Mouse (Mus musculus) retina, postnatal 7 days (tissue): ENCODE results near the gene Mfsd5.

Experiments
- DNase-seq: peaks from one replicate; pipeline ENCODE4 v3.0.0-alpha.2; 2012; ENCODE audit warnings: low read depth, low spot score

The Mfsd5 gene

GRCm38 (mm10) chr15:102248131-102248811, 31.0 kb upstream of the Mfsd5 start:
- DNase-seq = no peak

DNA sequence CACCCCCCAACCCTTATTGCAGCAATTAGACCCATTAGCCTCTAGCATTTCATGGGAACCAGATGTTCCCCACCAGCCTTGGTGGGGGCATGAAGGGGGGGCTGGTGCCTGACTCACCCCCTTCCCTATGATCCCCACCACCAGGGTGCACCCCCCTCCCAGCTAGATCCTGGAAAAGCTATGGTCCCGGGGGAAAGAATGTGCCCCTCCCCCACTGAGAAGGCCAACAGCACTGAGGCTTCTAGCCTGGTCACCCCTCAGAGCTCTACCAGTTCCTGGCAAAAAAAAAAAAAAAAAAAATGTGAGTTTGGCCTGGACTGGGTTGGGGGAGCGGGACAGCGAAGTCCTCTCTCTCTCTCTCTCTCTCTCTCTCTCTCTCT, 30.5 kb upstream of the Mfsd5 start:
- DNase-seq = no peak

DNA sequence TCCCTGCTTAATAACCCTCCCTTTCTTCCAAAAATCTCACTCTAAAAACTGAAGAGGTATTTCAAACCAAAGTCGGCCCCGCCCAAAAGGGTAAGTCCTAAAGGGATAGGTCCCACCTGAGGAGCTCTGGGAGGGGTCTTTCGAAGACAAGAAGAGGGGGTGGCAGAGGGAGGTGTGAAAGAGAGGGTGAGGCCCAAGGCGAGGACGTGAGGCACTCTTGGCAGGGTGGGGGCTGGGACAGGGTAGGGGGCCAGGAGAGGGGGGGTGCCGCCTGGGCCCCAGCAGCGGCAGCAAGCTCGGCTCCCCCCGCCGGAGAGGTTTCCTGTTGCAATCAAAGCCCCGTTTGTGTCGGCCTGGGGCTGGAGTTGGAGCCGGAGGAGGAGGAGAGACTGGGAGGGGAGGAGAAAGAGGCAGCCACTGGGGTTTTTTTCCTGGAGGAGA, 30.0 kb upstream of the Mfsd5 start:
- no peak for DNase-seq

- no peak for DNase-seq
Observed at GRCm38 (mm10) chr15:102249967-102250366, 29.3 kb upstream of the Mfsd5 start.

DNA sequence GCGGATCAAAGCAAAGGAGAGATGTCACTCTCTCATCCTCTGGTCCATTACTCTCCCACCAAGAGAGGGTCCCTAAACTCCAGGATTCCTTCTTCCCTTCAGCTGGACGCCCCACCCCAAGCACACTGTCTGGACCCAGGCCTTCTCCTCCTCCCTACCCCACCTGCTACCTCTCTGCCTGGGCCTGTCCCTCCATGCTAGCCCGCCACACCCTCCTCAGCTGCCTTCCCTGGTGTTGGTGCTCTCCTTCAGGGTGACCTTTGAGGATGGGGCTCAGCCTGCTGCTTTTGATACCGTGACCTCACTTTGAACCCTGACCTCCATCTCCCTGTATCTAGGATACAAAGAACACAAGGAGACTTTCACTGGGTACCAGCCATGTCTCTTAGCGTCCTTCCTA, 28.7 kb upstream of the Mfsd5 start:
- DNase-seq = no peak

GRCm38 (mm10) chr15:102255547-102256255, 23.6 kb upstream of the Mfsd5 start:
- DNase-seq = no peak

GRCm38 (mm10) chr15:102256431-102257201, 22.6 kb upstream of the Mfsd5 start:
- no peak for DNase-seq

- DNase-seq = no peak
Observed at GRCm38 (mm10) chr15:102257202-102258075, 21.8 kb upstream of the Mfsd5 start, which contains the start of gene Rarg. Gene Rarg (minus strand): TSS chr15:102257517.

DNA sequence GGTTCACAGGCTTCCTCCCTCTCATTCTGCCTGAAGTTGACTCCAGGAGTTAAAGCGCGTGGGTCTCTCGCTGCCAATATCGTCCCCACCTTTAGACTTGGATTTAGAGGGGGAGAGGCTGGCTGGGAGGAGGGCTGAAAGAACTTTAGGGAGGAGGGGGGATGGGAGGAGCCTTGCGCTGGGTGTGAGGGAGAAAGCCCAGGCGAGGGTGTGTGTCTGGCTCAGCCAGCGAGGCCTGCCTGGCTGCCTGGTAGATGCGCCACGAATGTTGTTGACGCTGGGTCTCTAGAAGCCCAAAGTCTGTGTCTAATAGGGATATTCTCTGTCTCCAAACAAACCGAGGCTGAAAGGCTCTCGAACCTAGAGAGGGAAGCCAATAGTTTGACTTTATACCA, 21.2 kb upstream of the Mfsd5 start:
- no peak for DNase-seq

- DNase-seq = no peak
Observed at GRCm38 (mm10) chr15:102258581-102259253, 20.5 kb upstream of the Mfsd5 start.

DNA sequence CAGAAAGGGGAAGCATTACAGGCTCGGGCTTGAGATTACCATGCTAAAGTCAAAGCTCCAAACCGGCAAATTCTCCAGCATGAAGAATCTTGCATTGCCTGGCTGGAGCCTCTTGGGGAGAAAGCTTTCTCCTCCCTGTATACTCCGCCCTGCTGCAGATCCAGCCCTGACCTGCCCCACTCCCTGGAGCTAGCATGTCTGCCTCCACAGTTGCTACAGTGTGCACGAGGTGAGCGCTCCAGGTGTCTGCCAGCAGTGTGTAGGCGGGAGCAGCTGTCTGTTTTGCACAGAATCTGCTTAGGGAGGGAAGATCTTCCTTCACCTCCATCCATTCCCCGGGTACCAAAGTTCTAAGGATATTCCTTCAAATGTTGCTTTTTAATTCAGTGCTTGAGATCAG, 16.7 kb upstream of the Mfsd5 start:
- no peak for DNase-seq

GRCm38 (mm10) chr15:102263037-102263436, 16.2 kb upstream of the Mfsd5 start:
- no peak for DNase-seq

GRCm38 (mm10) chr15:102265548-102265947, 13.7 kb upstream of the Mfsd5 start:
- no peak for DNase-seq

DNA sequence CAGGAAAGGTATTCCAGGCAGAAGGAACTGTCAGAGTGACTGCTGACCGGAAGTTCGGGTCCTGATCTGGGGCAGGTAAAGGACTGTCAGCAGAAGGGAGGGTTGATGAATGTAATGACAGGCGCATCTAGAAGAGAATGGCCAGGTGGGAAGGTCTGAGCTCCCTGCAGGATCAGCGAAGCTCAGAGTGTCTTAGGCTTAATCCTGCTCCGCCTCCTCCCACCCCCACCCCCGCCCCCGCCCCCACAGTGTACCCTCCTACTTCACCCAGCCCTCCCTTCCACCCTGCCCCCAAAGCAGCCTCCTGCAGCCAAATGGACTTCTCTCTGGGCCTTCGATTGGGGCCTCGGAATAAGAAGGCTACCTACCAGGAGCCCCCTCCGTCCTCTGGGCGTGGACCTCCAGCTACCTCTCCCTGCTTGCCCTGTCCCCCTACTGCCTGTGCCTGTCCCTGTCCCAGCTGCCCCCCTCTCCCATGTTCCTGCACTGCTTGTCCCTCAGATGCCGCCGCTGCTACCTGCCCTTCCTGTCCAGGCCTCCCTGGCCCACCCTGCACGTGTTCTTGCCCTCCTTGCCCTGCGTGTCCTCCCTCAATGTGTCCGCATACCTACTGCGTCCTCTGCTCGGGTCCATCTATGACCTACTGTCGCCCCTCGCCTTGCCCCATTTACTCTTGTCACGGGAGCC, 8.8 kb upstream of the Mfsd5 start, which contains the start of gene Gm9918:
Gene Gm9918 (plus strand): TSS at position 290 of the 687 bp plus-strand sequence.
- DNase-seq = no peak

- DNase-seq = no peak
Observed at GRCm38 (mm10) chr15:102271441-102271840, 7.8 kb upstream of the Mfsd5 start.

DNA sequence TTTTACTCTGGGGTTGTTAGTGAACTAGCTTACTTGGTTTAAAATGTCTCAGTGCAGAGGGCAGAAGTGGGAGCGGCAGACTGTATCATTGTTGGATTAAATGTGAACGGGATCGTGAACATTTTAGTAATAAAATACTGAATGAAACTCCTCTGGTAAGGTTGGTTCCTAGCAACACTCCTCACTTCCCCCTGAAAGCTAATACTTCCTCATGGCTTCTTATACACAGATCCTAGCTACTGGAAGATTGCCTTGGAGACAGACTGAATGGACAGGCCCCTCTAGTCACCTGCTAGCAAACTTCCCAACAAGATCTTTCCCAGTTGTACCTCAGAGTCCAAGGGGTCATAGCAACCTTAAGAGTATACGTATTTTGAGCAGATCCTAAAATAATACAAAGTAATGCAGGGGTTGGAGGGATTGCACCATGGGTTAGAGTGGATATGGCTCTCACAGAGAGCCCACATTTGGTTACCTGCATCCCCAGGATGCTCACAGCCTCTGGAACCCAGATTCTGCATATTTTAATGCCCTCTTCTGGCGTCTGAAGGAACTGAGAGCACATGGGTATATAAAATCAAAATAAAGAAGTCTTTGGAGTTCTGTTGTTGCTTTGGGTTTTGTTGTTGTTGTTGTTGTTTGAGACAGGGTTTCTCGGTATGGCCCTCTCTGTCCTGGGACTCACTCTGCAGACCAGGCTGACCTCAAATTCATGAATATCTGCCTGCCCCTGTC, 5.1 kb upstream of the Mfsd5 start:
- DNase-seq = no peak

DNA sequence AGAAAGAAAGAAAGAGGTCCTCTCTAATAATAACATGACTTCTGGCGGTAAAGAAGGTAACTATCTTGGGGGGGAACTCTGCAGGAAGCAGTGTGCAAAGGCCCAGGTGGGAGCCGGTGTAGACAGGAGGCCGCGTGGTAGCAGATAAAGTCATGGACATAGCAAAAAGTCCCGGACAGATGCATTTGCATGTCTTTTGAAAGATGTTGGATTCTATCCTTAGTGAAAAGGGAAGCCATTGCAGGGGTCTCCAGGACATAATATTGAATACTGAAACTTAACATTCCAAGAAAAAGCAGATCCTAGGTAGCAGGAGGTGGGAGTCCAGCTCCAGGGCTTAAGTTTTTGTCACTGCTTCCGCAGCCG, 545 bp upstream of the Mfsd5 start:
- no peak for DNase-seq

DNA sequence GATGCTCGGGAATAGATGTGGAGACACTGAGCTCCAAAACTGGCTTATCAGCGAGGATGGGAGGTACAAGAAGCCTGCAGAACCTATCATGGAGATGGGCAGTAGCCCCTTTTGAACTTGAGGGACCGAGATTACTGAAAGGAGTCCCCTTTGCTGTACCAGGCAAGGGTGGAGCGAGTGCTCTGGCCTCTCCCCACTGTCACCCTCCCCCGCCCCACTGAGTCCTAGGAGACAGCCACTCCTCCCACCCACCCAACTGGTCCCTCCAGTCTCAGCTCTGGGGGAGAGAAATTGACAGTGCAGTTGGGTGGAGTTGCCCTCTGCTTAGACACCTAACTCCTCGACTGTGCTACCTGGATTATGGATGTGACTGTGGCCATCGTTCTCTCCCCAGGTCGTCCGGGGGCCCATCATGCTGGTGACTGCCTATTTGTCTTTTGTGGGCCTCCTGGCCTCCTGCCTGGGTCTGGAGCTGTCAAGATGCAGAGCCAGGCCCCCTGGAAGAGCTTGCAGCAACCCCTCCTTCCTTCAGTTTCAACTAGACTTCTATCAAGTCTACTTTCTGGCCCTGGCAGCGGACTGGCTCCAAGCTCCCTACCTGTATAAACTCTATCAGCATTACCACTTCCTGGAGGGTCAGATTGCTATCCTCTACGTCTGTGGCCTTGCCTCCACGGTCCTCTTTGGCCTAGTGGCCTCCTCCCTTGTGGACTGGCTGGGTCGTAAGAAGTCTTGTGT, 698 bp downstream of the Mfsd5 start:
- no peak for DNase-seq

GRCm38 (mm10) chr15:102280623-102281022, 1.4 kb downstream of the Mfsd5 start:
- DNase-seq = no peak
